Mouse (Mus musculus) lung, postnatal 10 days (tissue): ENCODE measurements around the gene Cidec.

Experiments
- DNase-seq: peaks from one replicate; pipeline ENCODE4 v3.0.0; 2021

The Cidec gene

GRCm38 (mm10) chr6:113404649-113405448 is 30.7 kb downstream of the Cidec start:
- no peak for DNase-seq

GRCm38 (mm10) chr6:113402094-113402493 is 33.5 kb downstream of the Cidec start:
- DNase-seq: no peak

DNA sequence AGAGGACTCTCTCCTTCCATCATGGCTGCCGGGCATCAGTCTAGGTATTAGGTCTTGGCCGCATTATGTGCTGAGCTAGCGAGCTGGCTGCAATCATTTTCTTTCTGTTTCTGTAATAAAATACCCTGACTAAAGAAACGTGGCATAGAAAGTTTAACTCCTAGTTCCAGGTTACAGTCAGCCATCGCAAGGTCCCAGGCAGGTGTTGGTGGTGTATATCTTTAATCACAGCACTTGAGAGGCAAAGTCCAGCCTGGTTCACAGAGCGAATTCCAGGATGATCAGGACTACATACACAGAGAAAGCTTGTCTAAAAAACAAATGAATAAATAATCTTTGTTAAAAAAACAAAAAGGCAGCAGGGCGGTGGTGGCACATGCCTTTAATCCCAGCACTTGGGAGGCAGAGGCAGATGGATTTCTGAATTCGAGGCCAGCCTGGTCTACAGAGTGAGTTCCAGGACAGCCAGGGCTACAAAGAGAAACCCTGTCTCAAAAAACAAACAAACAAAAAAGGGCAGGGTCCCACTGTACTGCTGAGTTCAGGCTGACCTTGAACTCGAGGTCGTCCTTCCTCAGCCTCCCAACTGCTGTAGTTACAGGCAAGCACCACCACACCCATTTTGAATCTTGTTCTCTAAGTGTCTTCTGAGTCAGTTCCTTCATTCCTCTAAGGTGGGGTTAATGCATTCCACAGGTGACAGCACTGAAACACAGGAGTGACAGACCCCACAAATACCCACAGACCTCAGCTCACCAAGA is 39.1 kb downstream of the Cidec start:
- no peak for DNase-seq

- DNase-seq: no peak
These were observed 40.1 kb downstream of the Cidec start for GRCm38 (mm10) chr6:113395501-113395900.

DNA sequence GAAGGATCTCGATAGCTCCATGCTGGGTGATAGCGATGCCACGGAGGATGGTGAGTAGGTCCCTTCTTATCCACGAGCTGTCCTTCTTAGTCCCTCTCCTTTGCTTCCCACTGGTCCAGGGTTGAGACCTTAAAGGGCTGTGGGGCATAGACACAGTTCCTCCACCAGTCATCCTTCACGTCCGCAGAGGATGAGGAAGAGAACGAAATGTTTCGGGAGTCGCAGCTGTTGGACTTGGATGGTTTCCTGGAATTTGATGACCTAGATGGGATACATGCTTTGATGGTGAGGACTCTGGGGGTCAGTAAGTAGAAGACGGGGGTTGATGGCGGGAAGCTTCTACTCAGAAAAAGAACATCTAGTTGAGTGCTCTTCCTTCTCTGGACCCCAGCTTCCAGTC is 40.7 kb downstream of the Cidec start:
- no peak for DNase-seq

GRCm38 (mm10) chr6:113393951-113394350 is 41.6 kb downstream of the Cidec start:
- DNase-seq: no peak

- DNase-seq: peak; percentile 44
These were observed 43.0 kb downstream of the Cidec start for GRCm38 (mm10) chr6:113392387-113393071.

GRCm38 (mm10) chr6:113392015-113392386 is 43.6 kb downstream of the Cidec start:
- DNase-seq: no peak

DNA sequence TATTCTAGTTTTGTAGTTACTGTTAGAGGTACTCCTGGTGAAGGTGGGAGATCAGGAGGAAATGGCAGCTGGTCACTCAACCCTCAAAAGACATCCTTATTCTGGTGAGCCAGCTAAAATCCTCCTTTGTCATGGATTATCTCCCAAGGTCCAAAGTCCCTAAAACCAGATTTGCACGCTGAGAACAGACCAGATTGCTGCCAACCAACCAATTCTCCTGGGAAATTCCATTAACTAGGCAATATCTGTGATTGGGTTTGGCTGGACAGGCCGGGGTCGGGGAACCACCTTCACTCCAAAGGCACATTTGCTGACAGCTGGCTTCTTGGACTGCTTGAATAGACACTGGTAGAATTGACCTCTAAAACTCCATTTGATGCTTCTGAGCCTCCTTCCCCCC is 44.8 kb downstream of the Cidec start:
- no peak for DNase-seq

DNA sequence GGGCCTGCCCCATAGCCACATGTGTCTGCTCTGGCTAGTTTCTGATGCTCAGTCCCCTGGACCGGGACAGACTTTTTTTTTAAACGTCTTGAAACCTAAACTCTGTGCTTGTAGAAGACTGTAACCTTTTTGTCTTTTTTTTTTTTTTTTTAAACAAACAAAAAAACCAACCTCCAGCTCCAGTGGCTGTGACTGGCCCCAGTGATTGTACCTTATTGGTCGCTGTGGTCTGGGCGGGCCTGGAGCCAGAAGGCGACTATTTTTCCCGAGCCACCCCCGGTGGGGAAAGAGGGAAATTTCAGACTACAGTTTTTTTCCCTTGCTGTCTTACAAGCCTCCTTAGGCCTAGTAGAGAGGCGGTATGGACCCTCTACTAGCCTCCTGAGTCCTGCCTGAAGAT is 46.6 kb downstream of the Cidec start, which contains the start of gene Ttll3:
Gene Ttll3, plus strand, starts transcription at position 301 of the 400 bp plus-strand sequence.
- DNase-seq: no peak

DNA sequence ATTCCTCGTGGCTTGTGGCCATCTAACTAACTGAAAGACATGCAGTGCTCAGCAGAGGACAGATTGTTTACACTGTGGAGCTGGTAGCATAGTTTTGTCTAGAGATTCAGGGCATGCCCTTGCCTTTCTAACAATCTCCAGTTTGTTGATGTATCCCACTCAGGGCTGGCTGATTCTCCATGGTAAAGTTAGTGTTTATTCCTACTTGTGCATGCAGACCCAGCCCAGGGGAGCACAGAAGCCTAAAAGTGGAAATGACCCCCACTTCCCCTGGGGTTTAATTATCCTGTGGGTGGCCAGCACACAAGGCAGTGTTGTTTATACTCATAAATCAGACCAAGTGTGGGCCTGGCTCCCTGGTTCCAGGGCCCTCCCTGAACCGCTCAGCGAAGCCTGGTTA is 49.5 kb downstream of the Cidec start:
- DNase-seq: no peak

DNA sequence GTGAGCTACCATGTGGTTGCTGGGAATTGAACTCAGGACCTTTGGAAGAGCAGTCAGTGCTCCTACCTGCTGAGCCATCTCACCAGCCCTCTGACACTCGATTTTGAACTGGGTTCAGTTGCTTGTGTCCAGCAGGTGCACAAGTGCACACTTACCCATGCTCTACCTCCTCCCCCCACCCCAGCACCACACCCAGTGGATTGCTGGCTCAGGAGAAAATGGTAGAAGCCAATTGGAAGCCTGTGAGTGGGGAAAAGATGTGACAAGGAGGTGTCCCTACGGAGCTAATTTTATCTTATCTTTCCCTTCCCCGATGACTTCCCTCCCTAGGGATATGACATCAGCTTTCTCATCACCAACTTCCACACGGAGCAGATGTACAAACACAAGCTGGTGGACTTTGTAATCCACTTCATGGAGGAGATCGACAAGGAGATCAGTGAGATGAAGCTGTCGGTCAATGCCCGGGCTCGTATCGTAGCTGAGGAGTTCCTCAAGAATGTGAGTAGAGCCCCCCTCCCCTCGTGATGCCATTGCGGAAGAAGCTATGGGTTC is 50.3 kb downstream of the Cidec start:
- DNase-seq: no peak

GRCm38 (mm10) chr6:113384351-113384927 is 51.1 kb downstream of the Cidec start:
- DNase-seq: no peak

DNA sequence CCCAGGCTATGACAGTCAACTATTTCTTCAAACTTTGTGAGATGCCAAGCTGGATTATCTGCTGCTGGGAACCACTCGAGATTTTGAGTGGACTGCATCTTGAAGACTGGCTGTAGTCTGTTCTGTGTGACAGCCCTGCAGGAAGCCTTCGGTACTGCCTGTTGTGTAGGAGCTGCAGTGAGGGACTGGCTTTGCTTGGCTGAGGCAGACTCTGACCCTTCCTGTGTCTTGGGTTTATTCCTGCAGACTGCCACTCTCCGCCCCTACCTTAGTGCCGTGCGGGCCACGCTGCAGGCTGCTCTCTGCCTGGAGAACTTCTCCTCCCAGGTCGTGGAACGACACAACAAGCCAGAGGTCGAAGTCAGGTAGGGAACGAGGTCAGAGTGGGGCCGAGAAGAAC is 55.1 kb downstream of the Cidec start:
- no peak for DNase-seq

DNA sequence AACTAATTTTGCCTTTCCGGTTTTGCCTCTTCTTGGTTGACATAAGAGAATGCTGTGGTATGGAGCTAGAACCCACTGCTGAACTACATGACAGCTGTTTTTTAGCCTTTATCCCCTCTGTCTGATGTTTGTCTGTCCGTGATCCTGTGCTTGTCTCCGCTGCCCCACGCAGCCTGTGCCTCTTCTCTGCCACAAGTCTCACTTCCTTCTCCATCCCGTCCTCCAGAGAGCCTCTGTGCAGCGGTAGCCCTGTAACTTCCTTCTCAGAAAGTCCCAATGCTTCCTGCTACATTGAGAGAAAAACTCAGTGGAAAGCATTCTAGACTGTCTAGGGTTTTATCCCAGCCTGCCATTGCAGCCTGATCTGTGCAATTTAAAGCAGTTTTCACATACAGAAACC is 56.3 kb downstream of the Cidec start:
- no peak for DNase-seq

GRCm38 (mm10) chr6:113377496-113378385 is 57.8 kb downstream of the Cidec start, which contains the start of the genes Tada3 and Arpc4:
Gene Tada3, minus strand, starts transcription at chr6:113377883.
Gene Arpc4, plus strand, starts transcription at chr6:113378115.
- peak; percentile 95 for DNase-seq

DNA sequence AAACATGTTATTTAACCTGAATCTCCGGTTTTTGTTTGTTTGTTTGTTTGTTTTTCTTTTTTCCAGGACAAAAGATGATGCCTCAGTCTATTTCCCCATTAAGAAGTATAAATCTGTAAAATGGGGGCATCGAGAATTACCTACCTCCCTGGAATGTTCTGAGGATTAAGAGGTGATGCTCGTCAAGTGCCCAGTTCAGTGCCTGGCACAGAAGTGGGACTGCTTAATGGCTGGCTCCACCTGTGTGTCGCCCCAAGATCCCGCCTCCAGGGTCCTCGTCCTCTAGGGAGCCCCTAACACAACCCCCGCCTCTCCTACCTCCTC is 58.4 kb downstream of the Cidec start:
- no peak for DNase-seq
